Mouse (Mus musculus): Measurements from ENCODE around the gene Tmem184c. TPM values are rescaled to one million over a fixed set of nuclear protein-coding genes. Genes with fewer than 3 reads are reported as not detected.

Tmem184c gene
- total and polyA plus RNA-seq, 3 experiments: 25.1 to 53.2 (median 29.5) TPM

DNA sequence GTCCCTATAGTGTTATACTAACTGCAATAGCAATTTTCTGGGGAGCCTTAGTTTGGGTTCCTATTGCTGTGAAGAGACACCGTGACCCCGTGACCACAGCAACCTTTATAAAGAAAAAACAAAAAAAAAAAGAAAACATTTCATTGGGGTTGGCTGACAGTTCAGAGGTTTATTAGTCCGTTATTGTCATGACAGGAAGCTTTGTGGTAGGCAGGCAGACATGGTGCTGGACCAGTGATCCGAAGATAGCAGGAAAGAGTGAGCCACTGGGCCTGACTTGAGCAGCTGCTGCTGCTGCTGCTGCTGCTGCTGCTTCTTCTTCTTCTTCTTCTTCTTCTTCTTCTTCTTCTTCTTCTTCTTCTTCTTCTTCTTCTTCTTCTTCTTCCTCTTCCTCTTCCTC, 26.3 kb downstream of the Tmem184c start:
- dilution Hi-C loops (cut with MboI; ENCODE audit: extremely low pct_ligation_motif_present, extremely low pct_unique_long_range_greater_than_20kb, low sequenced_read_pairs): no loop called here
- no peak overlapping the region for H3K4me3 ChIP-seq (replicated peaks in 1 of 3; ENCODE audit: low read depth in 2 of 3, low read length in 2 of 3, poor library complexity in 1 of 3)

DNA sequence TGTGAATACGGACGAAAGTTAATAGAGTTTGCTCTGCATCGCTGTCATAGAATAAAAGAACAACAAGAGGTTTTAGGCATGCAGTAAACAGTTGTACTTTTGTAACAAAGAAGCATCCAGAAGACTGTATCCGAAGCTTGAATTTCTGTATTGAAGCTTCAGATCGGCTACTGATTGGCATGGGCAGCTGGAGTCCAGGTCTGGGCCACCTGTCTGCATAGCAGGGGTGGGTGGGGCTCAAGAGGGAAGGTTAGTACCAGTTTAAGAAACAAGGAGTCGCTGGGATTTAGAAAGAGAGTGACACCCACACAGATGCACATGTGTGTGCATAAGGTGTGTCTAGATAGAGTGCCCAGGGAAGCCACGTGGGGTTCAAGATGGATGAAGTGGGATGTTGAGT, 32.8 kb downstream of the Tmem184c start:
- dilution Hi-C loops (cut with MboI; ENCODE audit: extremely low pct_ligation_motif_present, extremely low pct_unique_long_range_greater_than_20kb, low sequenced_read_pairs) (no loop called here), in situ Hi-C loops (cut with MboI; ENCODE audit: low pct_ligation_motif_present, low pct_unique_long_range_greater_than_20kb, low sequenced_read_pairs) (no loop called here)
- no peaks in the 10 kb centered on the region for H3K4me1 ChIP-seq (ENCODE audit: control insufficient read depth in 1 of 2, insufficient read depth in 2 of 2)
- H3K9ac ChIP-seq (ENCODE audit: insufficient read depth, low read depth): no peak overlapping the region
- DNase-seq (ENCODE audit: extremely low read depth): no peak
- peaks cover 22 to 77% of the 10 kb centered on the region in 2 experiments for H3K36me3 ChIP-seq (replicated peaks in 1 of 2; ENCODE audit: control insufficient read depth in 1 of 2, insufficient read depth in 1 of 2, low read length in 1 of 2)
- no peaks in the 10 kb centered on the region for H3K9me3 ChIP-seq (replicated peaks; ENCODE audit: low read length)
- no peak overlapping the region for H3K4me2 ChIP-seq (ENCODE audit: insufficient read depth, low read depth, poor library complexity, severe bottlenecking)
- TF ChIP-seq MYC (IDR thresholded peaks at IDR 0.05; ENCODE audit: low read depth, low read length) (no peak), JUND (conservative IDR thresholded peaks at IDR 0.05; ENCODE audit: low read depth, low read length) (no peak), NELFE (IDR thresholded peaks at IDR 0.05; ENCODE audit: low read depth, low read length) (no peak)
- H3K27ac ChIP-seq (ENCODE audit: insufficient read depth, low read depth): no peak overlapping the region
- H3K4me3 ChIP-seq (replicated peaks in 1 of 3; ENCODE audit: low read depth in 2 of 3, low read length in 2 of 3, poor library complexity in 1 of 3): no peak overlapping the region
- H3K27me3 ChIP-seq (replicated peaks): no peaks in the 10 kb centered on the region
- H3K79me2 ChIP-seq (replicated peaks; ENCODE audit: control insufficient read depth, extremely low read depth, insufficient read depth, poor library complexity, severe bottlenecking): no peaks in the 10 kb centered on the region; the same call in 1 of the 2 replicates

More for the DNA sequence above, 26.3 kb downstream of the Tmem184c start:
- no peak for TF ChIP-seq CHD2 (IDR thresholded peaks at IDR 0.05; ENCODE audit: low read length)
- TF ChIP-seq UBTF (IDR thresholded peaks at IDR 0.05; ENCODE audit: low read depth, low read length): no peak
- no peak for TF ChIP-seq NELFE (IDR thresholded peaks at IDR 0.05; ENCODE audit: low read depth, low read length)
- no peak for TF ChIP-seq MAFK (IDR thresholded peaks at IDR 0.05; ENCODE audit: insufficient replicate concordance, low read length)
- TF ChIP-seq POLR2AphosphoS2 (IDR thresholded peaks at IDR 0.05; ENCODE audit: low read depth, low read length): no peak
- no peak for TF ChIP-seq CTCF (conservative IDR thresholded peaks at IDR 0.05 in 1 of 2, IDR thresholded peaks at IDR 0.05 in 1 of 2; ENCODE audit: low read depth in 2 of 2, low read length in 2 of 2)
- Histone ChIP-seq H3K27me3 (replicated peaks) (no peaks in the 10 kb centered on the region), H3K9me3 (replicated peaks; ENCODE audit: low read length) (no peaks in the 10 kb centered on the region), H3K4me2 (ENCODE audit: insufficient read depth, low read depth, poor library complexity, severe bottlenecking) (no peak overlapping the region), H3K4me1 (ENCODE audit: control insufficient read depth in 1 of 2, insufficient read depth in 2 of 2) (no peaks in the 10 kb centered on the region), H3K9ac (ENCODE audit: insufficient read depth, low read depth) (no peak overlapping the region), H3K79me2 (replicated peaks; ENCODE audit: control insufficient read depth, extremely low read depth, insufficient read depth, poor library complexity, severe bottlenecking) (no peaks in the 10 kb centered on the region), H3K27ac (ENCODE audit: insufficient read depth, low read depth) (no peak overlapping the region), H3K36me3 (replicated peaks in 1 of 2; ENCODE audit: control insufficient read depth in 1 of 2, insufficient read depth in 1 of 2, low read length in 1 of 2) (peaks cover 10 to 35% of the 10 kb centered on the region in 2 experiments)
- in situ Hi-C loops (cut with MboI; ENCODE audit: low pct_ligation_motif_present, low pct_unique_long_range_greater_than_20kb, low sequenced_read_pairs): no loop called here
- DNase-seq (ENCODE audit: extremely low read depth): no peak

DNA sequence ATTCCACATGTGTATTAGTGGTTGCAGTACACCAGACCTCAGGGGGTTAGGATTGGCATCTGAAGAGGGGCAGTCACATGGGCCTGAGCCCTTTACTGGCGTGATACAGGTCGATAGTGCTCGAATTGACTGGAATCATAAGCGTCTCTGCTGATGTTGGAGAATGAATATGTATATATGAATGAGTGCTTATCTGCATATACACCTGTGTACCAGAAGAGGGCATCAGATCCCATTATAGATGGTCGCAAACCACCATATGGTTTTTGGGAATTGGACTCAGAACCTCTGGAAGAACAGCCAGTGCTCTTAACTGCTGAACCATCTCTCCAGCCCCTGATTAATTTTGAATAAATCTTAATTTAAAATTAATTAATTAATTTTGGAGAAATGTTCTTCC, 36.3 kb downstream of the Tmem184c start:
- TF ChIP-seq CTCF (conservative IDR thresholded peaks at IDR 0.05 in 1 of 2, IDR thresholded peaks at IDR 0.05 in 1 of 2; ENCODE audit: low read depth in 2 of 2, low read length in 2 of 2) (peak in 1 of 2 experiments; percentile 40; a peak in 2 of 4 replicates), RAD21 (IDR thresholded peaks at IDR 0.05; ENCODE audit: low read depth, low read length) (peak; percentile 5), ZKSCAN1 (IDR thresholded peaks at IDR 0.05; ENCODE audit: borderline replicate concordance, low read depth, low read length) (no peak)
- Histone ChIP-seq H3K36me3 (replicated peaks in 1 of 2; ENCODE audit: control insufficient read depth in 1 of 2, insufficient read depth in 1 of 2, low read length in 1 of 2) (peaks cover 24 to 67% of the 10 kb centered on the region in 2 experiments), H3K79me2 (replicated peaks; ENCODE audit: control insufficient read depth, extremely low read depth, insufficient read depth, poor library complexity, severe bottlenecking) (no peaks in the 10 kb centered on the region; the same call in 1 of the 2 replicates)

More for the DNA sequence above, 36.3 kb downstream of the Tmem184c start:
- dilution Hi-C loops (cut with MboI; ENCODE audit: extremely low pct_ligation_motif_present, extremely low pct_unique_long_range_greater_than_20kb, low sequenced_read_pairs): no loop called here
- H3K4me3 ChIP-seq (replicated peaks in 1 of 3; ENCODE audit: low read depth in 2 of 3, low read length in 2 of 3, poor library complexity in 1 of 3): no peak overlapping the region
- H3K27me3 ChIP-seq (replicated peaks): no peaks in the 10 kb centered on the region
- H3K27ac ChIP-seq (ENCODE audit: insufficient read depth, low read depth): no peak overlapping the region
- no peaks in the 10 kb centered on the region for H3K9me3 ChIP-seq (replicated peaks; ENCODE audit: low read length)
- H3K9ac ChIP-seq (ENCODE audit: insufficient read depth, low read depth): no peak overlapping the region
- H3K4me2 ChIP-seq (ENCODE audit: insufficient read depth, low read depth, poor library complexity, severe bottlenecking): no peak overlapping the region
- in situ Hi-C loops (cut with MboI; ENCODE audit: low pct_ligation_motif_present, low pct_unique_long_range_greater_than_20kb, low sequenced_read_pairs): no loop called here
- no peak for DNase-seq (ENCODE audit: extremely low read depth)
- no peaks in the 10 kb centered on the region for H3K4me1 ChIP-seq (ENCODE audit: control insufficient read depth in 1 of 2, insufficient read depth in 2 of 2)

Data from CH12.LX (cell line).